Mouse (Mus musculus) adrenal gland, postnatal 0 days (tissue): ENCODE measurements around the gene Ascc1. TPM values are rescaled to one million over a fixed set of nuclear protein-coding genes. Genes with fewer than 3 reads are reported as not detected.

ENCODE experiments used
- microRNA-seq: library from miRNA; unstranded; fragments of <30 nt; microRNA quantifications from one replicate; pipeline ENCODE4, GENCODE M21; 2016; ENCODE audit warnings: borderline replicate concordance; ENCODE audit not compliant: insufficient number of aligned reads
- polyA plus RNA-seq: library from polyadenylated mRNA; unstranded; fragments of >200 nt; fragmentation: Nextera tagmentation; extraction: Ambion mirVana; gene quantifications from 2 replicates; pipeline ENCODE4 v1.2.1, GENCODE M21; 2015

Ascc1 gene
- polyA plus RNA-seq, result 43.0 and 47.6 TPM in 2 replicates

GRCm38 (mm10) chr10:60002673-60003212 lies at the start of gene Ascc1, which contains the start of gene Anapc16:
TSS of gene Ascc1 (plus strand) at chr10:60002805.
TSS of gene Anapc16 (minus strand) at chr10:60003135.

GRCm38 (mm10) chr10:60106146-60106530 lies 103.5 kb downstream of the Ascc1 start, which contains the start of gene Spock2:
TSS of gene Spock2 (plus strand) at chr10:60106219.

Small RNA genes within 50 kb of the gene (microRNA-seq; reads per million reads assigned to microRNA genes)
- gene Mir6906, result not detected

Other genes starting within 250 kb of the Ascc1 start
- gene Dnajb12, start 123.2 kb upstream of the Ascc1 start, polyA plus RNA-seq, result 18.9 and 31.9 TPM in 2 replicates
- 24.3 and 38.3 TPM in 2 replicates for gene Ddit4, start 51.0 kb upstream of the Ascc1 start, polyA plus RNA-seq
- gene Anapc16, start 330 bp downstream of the Ascc1 start, polyA plus RNA-seq, result 135 and 145 TPM in 2 replicates
- 15.5 and 19.6 TPM in 2 replicates for gene Spock2, start 103.4 kb downstream of the Ascc1 start, polyA plus RNA-seq
- gene Chst3, start 216.5 kb downstream of the Ascc1 start, polyA plus RNA-seq, result 0.76 and 0.91 TPM in 2 replicates